Mouse (Mus musculus) E14TG2a.4 (cell line): ENCODE measurements around the gene Pla2g4e.

ENCODE experiments used
- H3K27me3 ChIP-seq: 2 replicates; pipeline ENCODE4 v1.6.1; 2014; ENCODE audit warnings: low read length, control low read depth; ENCODE audit not compliant: insufficient read depth
- H3K36me3 ChIP-seq: 2 replicates; pipeline ENCODE4 v1.6.1; 2014; ENCODE audit warnings: low read length, control low read depth; ENCODE audit not compliant: insufficient read depth
- H3K4me1 ChIP-seq: replicated peaks from 2 replicates; pipeline ENCODE4 v1.6.1; 2014; ENCODE audit warnings: low read depth, low read length, control low read depth
- H3K4me3 ChIP-seq: replicated peaks from 2 replicates; pipeline ENCODE4 v1.5.1; 2014; ENCODE audit warnings: mild to moderate bottlenecking, low read length
- H3K9me3 ChIP-seq: 2 replicates; pipeline ENCODE4 v1.6.1; 2014; ENCODE audit warnings: low read length, control low read depth
- CTCF ChIP-seq: conservative IDR thresholded peaks from 2 replicates; pipeline ENCODE4 v1.5.1; 2014; ENCODE audit warnings: low read length
- NANOG ChIP-seq: IDR thresholded peaks from 2 replicates; pipeline ENCODE4 v1.6.1; 2014; ENCODE audit warnings: borderline replicate concordance, low read length, mixed read lengths
- POU5F1 ChIP-seq: IDR thresholded peaks from 2 replicates; pipeline ENCODE4 v1.6.1; 2014; ENCODE audit warnings: low read length, borderline replicate concordance

Gene Pla2g4e

GRCm38 (mm10) chr2:120231642-120232041 is 13.5 kb downstream of the Pla2g4e start:
- Histone ChIP-seq H3K4me3 (no peak overlapping the region), H3K4me1 (peaks cover 13% of the 10 kb centered on the region)
- no peak for TF ChIP-seq POU5F1
- TF ChIP-seq CTCF: no peak
- TF ChIP-seq NANOG: no peak

DNA sequence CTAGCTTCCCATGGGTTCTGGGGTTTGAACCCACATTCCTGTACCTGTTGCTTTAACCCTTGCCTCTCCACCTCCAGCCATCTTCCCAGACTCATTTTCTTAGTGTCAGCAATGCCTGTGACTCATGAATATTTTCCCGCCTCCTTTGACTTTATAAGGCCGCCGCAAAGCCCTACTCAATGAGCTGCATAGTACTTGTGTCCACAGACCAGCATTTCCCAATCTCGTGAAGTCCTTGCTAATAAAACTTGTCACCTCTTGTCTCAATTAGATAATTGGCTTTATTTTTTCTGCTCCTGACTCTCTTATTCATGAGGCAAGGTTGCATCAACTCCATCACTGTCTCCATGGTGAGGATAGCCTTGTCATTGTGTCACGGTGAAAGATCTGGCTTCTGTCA is 30.5 kb downstream of the Pla2g4e start:
- H3K27me3 ChIP-seq: no peaks in the 10 kb centered on the region
- H3K36me3 ChIP-seq: no peaks in the 10 kb centered on the region
- peaks cover 5% of the 10 kb centered on the region; the same call in 1 of the 2 replicates for H3K4me1 ChIP-seq
- H3K4me3 ChIP-seq: no peak overlapping the region
- no peak for TF ChIP-seq POU5F1
- no peak for TF ChIP-seq CTCF
- no peak for TF ChIP-seq NANOG
- no peaks in the 10 kb centered on the region for H3K9me3 ChIP-seq

More at GRCm38 (mm10) chr2:120231642-120232041, 13.5 kb downstream of the Pla2g4e start:
- H3K27me3 ChIP-seq: no peaks in the 10 kb centered on the region
- no peaks in the 10 kb centered on the region for H3K9me3 ChIP-seq
- H3K36me3 ChIP-seq: no peaks in the 10 kb centered on the region

DNA sequence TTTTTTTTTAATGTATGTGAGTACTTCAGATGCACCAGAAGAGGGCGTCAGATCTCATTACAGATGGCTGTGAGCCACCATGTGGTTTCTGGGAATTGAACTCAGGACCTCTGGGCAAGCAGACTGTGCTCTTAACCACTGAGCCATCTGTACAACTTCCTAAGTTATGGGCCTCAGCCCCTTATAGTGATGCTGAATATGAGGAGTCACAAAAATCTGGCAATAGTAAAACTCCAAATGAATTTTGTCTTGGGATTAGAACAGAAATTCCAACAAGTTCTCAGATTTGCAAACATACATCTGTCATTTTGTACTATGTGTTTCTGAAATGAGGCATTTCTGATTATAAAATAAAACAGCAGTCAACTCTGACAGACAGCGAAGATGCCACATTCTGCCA is 33.7 kb downstream of the Pla2g4e start:
- no peaks in the 10 kb centered on the region for H3K9me3 ChIP-seq
- no peaks in the 10 kb centered on the region for H3K27me3 ChIP-seq
- TF ChIP-seq POU5F1: no peak
- TF ChIP-seq NANOG: no peak
- no peak for TF ChIP-seq CTCF
- H3K4me1 ChIP-seq: peaks cover 5% of the 10 kb centered on the region; the same call in 1 of the 2 replicates
- H3K4me3 ChIP-seq: no peak overlapping the region
- H3K36me3 ChIP-seq: no peaks in the 10 kb centered on the region

GRCm38 (mm10) chr2:120207926-120208325 is 37.2 kb downstream of the Pla2g4e start:
- H3K27me3 ChIP-seq: no peaks in the 10 kb centered on the region
- TF ChIP-seq NANOG (no peak), CTCF (no peak), POU5F1 (no peak)

GRCm38 (mm10) chr2:120207028-120207427 is 38.1 kb downstream of the Pla2g4e start:
- TF ChIP-seq CTCF: no peak
- no peak for TF ChIP-seq NANOG
- no peak for TF ChIP-seq POU5F1
- H3K36me3 ChIP-seq: no peaks in the 10 kb centered on the region
- no peaks in the 10 kb centered on the region for H3K4me1 ChIP-seq
- no peaks in the 10 kb centered on the region for H3K9me3 ChIP-seq
- peaks cover 2% of the 10 kb centered on the region; the same call in 1 of the 2 replicates for H3K27me3 ChIP-seq
- no peak overlapping the region for H3K4me3 ChIP-seq

More at GRCm38 (mm10) chr2:120207926-120208325, 37.2 kb downstream of the Pla2g4e start:
- no peak overlapping the region for H3K4me3 ChIP-seq
- H3K4me1 ChIP-seq: no peaks in the 10 kb centered on the region
- no peaks in the 10 kb centered on the region for H3K36me3 ChIP-seq
- no peaks in the 10 kb centered on the region for H3K9me3 ChIP-seq

DNA sequence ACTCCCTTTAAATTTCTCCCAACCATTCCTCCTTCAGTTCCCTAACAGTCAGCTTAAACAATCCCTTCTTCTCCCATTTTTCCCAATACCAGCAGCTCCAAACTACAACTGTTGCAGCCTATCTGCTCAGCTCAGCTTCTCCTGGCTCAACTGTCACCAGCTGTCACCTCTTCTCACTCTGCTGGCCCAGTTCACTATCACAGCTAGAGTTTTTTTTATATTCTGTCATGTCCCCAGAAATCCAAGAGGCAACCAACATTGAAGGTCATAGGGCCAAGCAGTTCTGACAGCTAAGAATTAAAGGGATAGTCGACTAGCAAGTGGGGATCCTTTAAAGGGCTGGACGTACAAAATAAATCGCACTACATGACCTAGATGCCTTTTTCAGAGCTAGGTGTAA is 41.4 kb downstream of the Pla2g4e start:
- H3K36me3 ChIP-seq: no peaks in the 10 kb centered on the region
- TF ChIP-seq CTCF (no peak), POU5F1 (no peak), NANOG (no peak)
- peaks cover 2% of the 10 kb centered on the region; the same call in 1 of the 2 replicates for H3K27me3 ChIP-seq
- H3K9me3 ChIP-seq: no peaks in the 10 kb centered on the region
- H3K4me3 ChIP-seq: no peak overlapping the region
- no peaks in the 10 kb centered on the region for H3K4me1 ChIP-seq

DNA sequence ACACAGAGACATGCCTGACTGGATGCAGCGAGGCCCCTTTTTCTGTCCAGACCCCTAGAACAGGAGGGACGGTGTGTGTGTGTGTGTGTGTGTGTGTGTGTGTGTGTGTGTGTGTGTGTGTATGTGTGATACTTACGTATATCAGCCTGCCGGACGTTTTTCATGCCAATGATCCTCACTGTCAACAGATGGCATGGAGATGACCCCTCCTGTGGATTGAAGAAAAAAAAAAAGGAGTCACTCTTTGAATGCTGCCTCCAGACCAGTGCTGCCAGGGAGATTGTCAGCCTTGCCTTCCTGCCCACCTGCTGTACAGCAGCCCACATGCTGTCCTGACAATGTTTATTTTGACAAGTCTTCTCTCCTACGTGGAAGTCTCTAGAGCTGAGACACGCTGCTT is 45.1 kb downstream of the Pla2g4e start:
- H3K4me1 ChIP-seq: peaks cover 12% of the 10 kb centered on the region
- H3K9me3 ChIP-seq: no peaks in the 10 kb centered on the region
- no peaks in the 10 kb centered on the region for H3K36me3 ChIP-seq
- TF ChIP-seq POU5F1 (no peak), NANOG (no peak), CTCF (no peak)
- peaks cover 2% of the 10 kb centered on the region; the same call in 1 of the 2 replicates for H3K27me3 ChIP-seq
- H3K4me3 ChIP-seq: no peak overlapping the region

DNA sequence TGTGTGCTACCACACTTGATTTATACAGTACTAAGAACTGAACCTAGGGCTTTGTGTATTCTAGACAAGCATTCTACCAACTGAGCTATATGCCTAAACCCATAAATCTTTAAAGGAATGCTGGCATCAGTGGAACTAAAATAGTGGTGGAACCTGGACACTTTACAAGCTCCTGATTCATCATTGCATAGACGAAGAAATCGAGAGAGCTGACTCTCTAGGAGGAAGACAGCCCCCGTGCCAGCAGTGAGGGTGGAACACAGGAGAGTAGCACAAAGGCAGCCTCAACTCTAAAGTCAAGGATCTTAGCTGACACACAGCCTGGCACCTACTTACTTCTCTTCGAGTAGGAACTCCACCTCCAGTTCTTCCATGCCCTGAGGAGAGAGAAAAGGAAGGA is 57.0 kb downstream of the Pla2g4e start:
- no peak overlapping the region for H3K4me3 ChIP-seq
- H3K9me3 ChIP-seq: no peaks in the 10 kb centered on the region
- no peaks in the 10 kb centered on the region for H3K4me1 ChIP-seq
- no peak for TF ChIP-seq POU5F1
- TF ChIP-seq NANOG: no peak
- TF ChIP-seq CTCF: no peak
- peaks cover 8% of the 10 kb centered on the region; the same call in 1 of the 2 replicates for H3K27me3 ChIP-seq
- no peaks in the 10 kb centered on the region for H3K36me3 ChIP-seq

DNA sequence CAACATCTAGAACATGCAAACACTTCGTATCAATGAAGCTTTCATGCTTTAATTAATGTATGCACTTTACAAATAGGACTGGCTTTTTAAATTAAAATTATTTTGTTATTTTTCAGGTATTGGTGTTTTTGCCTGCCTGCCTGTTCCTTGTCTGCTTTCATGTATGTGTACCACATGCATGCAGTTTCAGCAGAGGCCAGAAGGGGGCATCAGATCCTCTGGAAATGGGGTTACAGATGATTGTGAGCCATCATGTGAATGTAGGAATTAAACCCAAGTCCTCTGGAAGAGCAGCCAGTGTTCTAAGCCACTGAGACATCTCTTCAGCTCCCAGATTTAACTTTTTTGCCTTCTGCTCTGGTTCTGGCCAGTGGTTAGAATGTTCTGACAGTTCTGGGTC is 57.6 kb downstream of the Pla2g4e start:
- H3K9me3 ChIP-seq: no peaks in the 10 kb centered on the region
- no peaks in the 10 kb centered on the region for H3K36me3 ChIP-seq
- H3K27me3 ChIP-seq: peaks cover 8% of the 10 kb centered on the region; the same call in 1 of the 2 replicates
- TF ChIP-seq NANOG (no peak), CTCF (peak; percentile 38)
- no peak overlapping the region for H3K4me3 ChIP-seq
- no peaks in the 10 kb centered on the region for H3K4me1 ChIP-seq
